28 mouse cellular contexts compared by ENCODE assay signal in genomic region chr10:29424571-29424970, GRCm38 (mm10).
"Had no signal": no experiment of that assay in that cellular context is flagged by ENCODE, and none has a peak within 500 bp of the region (broad histone marks: within the 10 kb centered on the region; RNA-seq: fewer than 3 reads in every experiment).

No protein-coding gene starts in this region.

- H3K4me3 ChIP-seq: heart, adult 2 months; heart, embryonic 13.5 days; heart, embryonic 15.5 days; hindbrain, embryonic 13.5 days; hindbrain, embryonic 15.5 days; kidney, embryonic 15.5 days; limb, embryonic 13.5 days; limb, embryonic 15.5 days; liver, embryonic 12.5 days had no signal

- H3K27ac ChIP-seq: heart, adult 2 months; heart, embryonic 13.5 days; heart, embryonic 15.5 days; hindbrain, embryonic 13.5 days; hindbrain, embryonic 15.5 days; hindbrain, postnatal 0 days; kidney, embryonic 15.5 days; kidney, postnatal 0 days; limb, embryonic 13.5 days; limb, embryonic 15.5 days; liver, embryonic 12.5 days; liver, embryonic 14.5 days had no signal

- H3K4me1 ChIP-seq: heart, embryonic 13.5 days; heart, embryonic 15.5 days; hindbrain, embryonic 13.5 days; hindbrain, embryonic 15.5 days; kidney, embryonic 15.5 days; limb, embryonic 13.5 days; limb, embryonic 15.5 days; liver, embryonic 12.5 days had no signal

- DNase-seq: gastrocnemius, postnatal 14 days; gastrocnemius, postnatal 36 days; heart, adult 11 months; heart, adult 2 months; heart, postnatal 14 days; heart, postnatal 36 days; kidney, adult 11 months; kidney, adult 2 months; kidney, adult 9 months; kidney, postnatal 14 days; kidney, postnatal 36 days; layer of hippocampus, adult 9-11 months; layer of hippocampus, postnatal 36 days; left cerebral cortex, postnatal 4 days; lung, adult 18-20 months had no signal

- H3K4me2 ChIP-seq: heart, embryonic 11.5 days; heart, embryonic 13.5 days; heart, embryonic 15.5 days; hindbrain, embryonic 13.5 days; hindbrain, embryonic 15.5 days; kidney, embryonic 15.5 days; limb, embryonic 13.5 days; limb, embryonic 15.5 days; liver, embryonic 12.5 days had no signal

- H3K9ac ChIP-seq: heart, embryonic 13.5 days; heart, embryonic 15.5 days; hindbrain, embryonic 13.5 days; hindbrain, embryonic 15.5 days; kidney, embryonic 15.5 days; limb, embryonic 13.5 days; limb, embryonic 15.5 days; liver, embryonic 12.5 days; liver, embryonic 14.5 days had no signal

- H3K27me3 ChIP-seq: heart, embryonic 13.5 days; heart, embryonic 15.5 days; hindbrain, embryonic 13.5 days; hindbrain, embryonic 15.5 days; kidney, embryonic 15.5 days; limb, embryonic 13.5 days; limb, embryonic 15.5 days; liver, embryonic 12.5 days had no signal

- ATAC-seq: hindbrain, postnatal 0 days; intestine, embryonic 16.5 days; liver, embryonic 12.5 days had no signal

- H3K9me3 ChIP-seq: heart, embryonic 13.5 days; heart, embryonic 15.5 days; hindbrain, embryonic 13.5 days; hindbrain, embryonic 15.5 days; kidney, embryonic 15.5 days; limb, embryonic 13.5 days; limb, embryonic 15.5 days; liver, embryonic 12.5 days had no signal

- H3K36me3 ChIP-seq: heart, embryonic 13.5 days; heart, embryonic 15.5 days; hindbrain, embryonic 13.5 days; hindbrain, embryonic 15.5 days; kidney, embryonic 15.5 days; limb, embryonic 13.5 days; limb, embryonic 15.5 days; liver, embryonic 12.5 days had no signal
